Mouse (Mus musculus): ENCODE data around the gene Ralbp1.

- TF ChIP-seq CTCF (conservative IDR thresholded peaks at IDR 0.05; ENCODE audit: low read length) (no peak), POU5F1 (IDR thresholded peaks at IDR 0.05; ENCODE audit: borderline replicate concordance, low read length) (no peak)
Measured at GRCm38 (mm10) chr17:65850487-65850886, 35.1 kb downstream of the Ralbp1 start.
